Mouse (Mus musculus) myocyte (in vitro differentiated cells): ENCODE data around the gene Gm8334.
"Not testable (repeated sequence)": the region's sequence is repeated elsewhere in the genome, so short reads cannot be mapped to it uniquely, and the experiment has no call there.

Experiments
- E2F4 ChIP-seq: IDR thresholded peaks from one replicate; pipeline ENCODE4 v1.6.1; 2011; ENCODE audit warnings: mild to moderate bottlenecking, control low read depth, moderate library complexity; ENCODE audit not compliant: insufficient read depth
- MAX ChIP-seq: IDR thresholded peaks from one replicate; pipeline ENCODE4 v1.6.1; 2011; ENCODE audit warnings: low read depth, mild to moderate bottlenecking, control low read depth
- POLR2A ChIP-seq: IDR thresholded peaks from one replicate; pipeline ENCODE4 v1.6.1; 2011; ENCODE audit warnings: low read depth, mild to moderate bottlenecking, control low read depth, moderate library complexity; ENCODE audit not compliant: insufficient read length
- TCF3 ChIP-seq: IDR thresholded peaks from one replicate; pipeline ENCODE4 v1.6.1; 2011; ENCODE audit warnings: low read depth, control low read depth; ENCODE audit not compliant: insufficient read length

DNA sequence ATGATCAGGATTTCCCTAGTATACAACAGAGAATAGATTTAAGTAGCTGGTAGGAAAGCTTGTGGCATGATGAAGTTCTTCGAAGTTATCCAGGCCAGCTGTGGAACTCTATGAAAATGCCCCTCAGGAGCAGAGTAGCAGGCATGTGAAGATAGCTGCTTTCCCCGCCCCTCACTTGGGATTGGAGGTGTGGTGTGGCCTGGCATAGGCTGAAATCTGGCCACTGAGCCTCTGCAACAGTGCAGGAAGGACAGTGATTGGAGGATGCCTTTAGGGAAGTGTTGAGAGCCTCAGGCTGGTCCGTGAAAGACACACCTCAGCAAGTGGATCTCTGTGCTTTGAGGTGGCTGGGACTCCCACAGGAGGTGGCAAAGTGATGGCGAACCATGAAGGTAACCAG is 48.3 kb upstream of the Gm8334 start, which contains the start of gene Gm15127:
- not testable (repeated sequence) for TF ChIP-seq POLR2A, MAX, E2F4, TCF3
